Mouse (Mus musculus): ENCODE measurements around the gene Capn12.

Capn12 gene

DNA sequence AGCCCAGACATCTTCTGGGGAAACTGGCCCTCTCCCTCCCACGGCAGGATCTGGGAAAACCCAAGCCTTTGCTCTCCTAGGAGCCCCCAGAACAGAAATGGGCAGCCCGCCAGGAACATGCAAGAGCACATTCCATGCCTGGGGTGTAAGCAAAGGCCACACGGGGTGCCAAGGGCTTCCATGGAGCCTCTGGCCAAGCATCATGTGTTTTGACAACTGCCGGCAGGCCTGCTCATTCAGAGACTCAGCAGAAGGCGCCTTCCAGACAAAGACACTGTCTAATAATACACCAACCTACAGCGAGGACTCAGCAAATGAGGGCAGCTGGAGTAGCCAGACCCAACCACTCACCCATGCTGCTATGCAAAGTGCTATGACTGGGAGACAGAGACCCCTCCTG is 38.6 kb downstream of the Capn12 start:
- no peak for DNase-seq (ENCODE audit: low spot score in 2 of 2)

DNA sequence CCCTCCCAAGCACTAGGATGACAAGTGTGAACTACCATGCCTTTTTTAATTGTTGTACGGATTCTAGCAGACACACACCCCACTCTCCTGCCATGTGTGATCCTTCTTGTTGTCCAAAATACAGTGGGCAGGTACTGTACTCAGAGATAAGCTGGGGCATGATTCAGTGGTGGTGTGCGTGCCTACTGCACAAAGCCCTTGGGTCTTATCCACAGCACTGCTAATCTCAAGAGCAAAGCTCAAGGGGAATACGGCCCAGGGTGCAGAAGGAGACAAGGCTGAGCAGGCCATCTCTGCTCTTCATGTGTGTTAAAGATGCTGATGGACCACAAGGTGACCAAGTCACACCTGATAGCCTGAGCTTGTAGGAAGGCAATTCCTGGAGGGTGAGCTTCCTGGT is 40.0 kb downstream of the Capn12 start:
- DNase-seq (ENCODE audit: low spot score in 2 of 2), result no peak

DNA sequence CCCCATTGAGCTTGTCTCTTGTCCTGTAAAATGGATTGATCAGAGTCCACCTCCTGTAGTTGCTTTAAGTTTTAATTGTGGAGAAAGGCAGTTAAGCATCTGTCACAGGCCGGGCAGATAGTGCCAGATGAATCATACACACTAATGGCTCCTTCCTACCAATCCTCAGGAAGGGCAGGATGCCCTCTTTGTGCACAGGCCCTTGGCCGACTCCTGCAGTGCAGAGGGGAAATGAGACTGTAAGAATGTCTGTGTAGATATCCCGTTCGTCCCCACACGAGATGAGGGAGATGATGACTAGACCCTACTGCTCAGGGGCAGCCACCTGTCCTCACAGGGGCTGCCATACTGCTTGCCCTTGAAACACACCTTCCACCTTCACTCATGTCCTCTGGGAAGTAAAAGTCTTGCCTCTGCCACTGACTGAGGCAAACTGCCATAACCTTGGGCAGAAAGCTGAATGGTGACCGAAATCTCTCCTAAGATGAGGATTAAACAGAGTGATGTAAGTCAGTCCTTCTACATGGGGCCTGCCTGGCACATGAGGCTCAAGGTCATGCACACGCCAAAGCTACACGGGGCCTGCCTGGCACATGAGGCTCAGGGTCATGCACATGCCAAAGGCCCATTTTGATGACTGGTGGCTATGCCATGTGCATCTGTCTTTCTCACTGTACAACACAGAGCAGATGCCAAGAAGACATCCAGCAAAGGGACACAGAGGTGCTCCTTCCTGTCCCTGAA is 40.7 kb downstream of the Capn12 start:
- no peak for DNase-seq (ENCODE audit: low spot score in 2 of 2)

GRCm38 (mm10) chr7:28922606-28923005 is 41.4 kb downstream of the Capn12 start:
- peak; percentile 62 to 63 for DNase-seq (ENCODE audit: low spot score in 2 of 2)

DNA sequence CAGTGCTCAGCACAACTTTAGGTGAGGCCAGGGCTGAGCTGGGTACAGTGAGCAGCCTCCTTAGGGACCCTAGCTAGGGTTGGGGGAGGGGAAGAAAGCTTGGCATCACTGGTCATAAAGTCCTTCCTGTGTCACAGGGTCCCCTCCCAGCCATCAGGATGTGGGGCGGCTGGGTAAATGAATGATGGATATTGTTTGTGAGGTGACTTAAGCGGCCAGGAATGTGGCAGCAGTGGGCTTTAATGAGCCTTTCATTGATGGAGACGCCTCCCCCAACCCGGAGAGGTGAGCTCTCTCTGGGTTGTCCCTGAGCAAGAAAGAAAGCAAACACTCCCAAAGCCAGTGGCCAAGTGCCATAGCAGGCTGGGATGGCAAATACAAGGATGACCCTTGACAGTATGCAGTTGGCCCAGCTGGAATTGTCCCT is 42.7 kb downstream of the Capn12 start:
- DNase-seq (ENCODE audit: low spot score in 2 of 2), result no peak

DNA sequence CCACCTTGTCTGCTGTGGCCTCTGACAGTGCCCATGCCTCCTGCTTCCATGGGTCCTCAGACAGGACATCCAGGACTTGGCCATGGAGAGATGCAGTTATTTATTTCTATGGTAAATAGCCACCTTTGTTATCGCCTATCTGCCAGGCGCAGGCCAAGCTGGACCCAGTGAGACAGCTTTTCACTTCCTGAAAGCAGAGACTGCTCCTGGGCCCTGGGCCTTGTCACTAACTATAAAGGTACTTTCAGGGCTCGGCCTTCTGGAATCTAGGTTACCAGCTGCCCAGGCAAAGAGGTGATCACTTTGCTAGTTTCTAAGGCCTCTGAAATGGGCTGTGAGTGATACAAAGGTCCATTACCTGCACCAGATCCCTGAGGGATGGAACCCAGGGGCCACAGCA is 43.6 kb downstream of the Capn12 start:
- no peak for DNase-seq (ENCODE audit: low spot score in 2 of 2)

DNA sequence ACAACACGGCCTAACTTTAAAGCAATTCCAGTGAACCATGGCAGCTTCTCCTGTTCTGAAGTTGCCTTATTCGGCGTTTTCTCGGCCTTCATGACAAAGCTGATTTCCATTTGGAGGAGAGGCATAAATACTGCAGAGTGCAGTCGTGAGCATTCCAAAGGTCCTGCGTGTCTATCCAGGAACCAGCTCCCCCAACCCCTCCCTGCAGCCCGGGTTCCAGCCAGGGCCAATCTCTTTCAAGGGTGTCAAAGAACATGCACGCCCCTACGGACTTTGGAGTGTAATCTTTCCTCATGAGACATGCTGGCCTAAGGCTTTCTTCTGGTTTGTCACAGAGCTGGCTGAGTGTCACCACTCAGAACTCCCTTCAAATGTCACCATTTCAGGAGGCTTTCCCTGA is 44.1 kb downstream of the Capn12 start:
- no peak for DNase-seq (ENCODE audit: low spot score in 2 of 2)

- DNase-seq (ENCODE audit: low spot score in 2 of 2), result no peak
Observed at GRCm38 (mm10) chr7:28926172-28926571, 45.0 kb downstream of the Capn12 start.

- DNase-seq (ENCODE audit: low spot score in 2 of 2), result no peak
Observed at GRCm38 (mm10) chr7:28929381-28929780, 48.2 kb downstream of the Capn12 start.

DNA sequence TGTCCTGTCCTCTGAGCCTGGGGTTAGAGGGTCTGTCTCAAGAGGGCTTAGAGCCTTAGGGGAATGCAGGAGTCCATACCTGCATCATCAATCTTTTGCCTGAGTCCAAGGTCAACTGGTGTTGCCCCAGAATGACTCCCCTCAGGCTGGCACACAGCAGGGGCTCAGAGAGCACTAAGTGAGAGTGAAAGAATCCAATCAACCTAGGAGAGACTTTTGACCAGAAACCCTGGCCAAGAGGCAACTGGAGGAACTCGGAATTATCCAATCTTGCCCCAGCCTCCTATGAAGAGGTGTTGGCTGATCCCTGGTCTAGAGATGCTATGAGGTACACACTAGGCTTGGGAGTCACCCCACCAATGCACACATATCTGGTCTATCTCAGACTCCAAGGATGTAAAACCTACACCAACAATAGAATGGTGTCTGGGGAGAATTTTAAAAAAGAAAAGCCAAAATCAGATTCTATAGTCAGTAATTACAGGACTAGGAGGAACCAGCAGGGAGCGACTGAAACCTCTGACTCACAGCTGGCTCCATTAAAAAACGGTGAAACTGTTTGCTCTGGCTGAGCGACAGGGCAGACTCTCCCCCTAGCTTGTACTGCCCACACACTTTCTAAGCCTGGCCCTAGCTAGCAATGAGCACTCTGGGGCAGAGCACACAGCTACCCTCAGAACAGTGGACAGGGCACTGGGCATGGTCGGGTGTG is 49.3 kb downstream of the Capn12 start:
- no peak for DNase-seq (ENCODE audit: low spot score in 2 of 2)

DNA sequence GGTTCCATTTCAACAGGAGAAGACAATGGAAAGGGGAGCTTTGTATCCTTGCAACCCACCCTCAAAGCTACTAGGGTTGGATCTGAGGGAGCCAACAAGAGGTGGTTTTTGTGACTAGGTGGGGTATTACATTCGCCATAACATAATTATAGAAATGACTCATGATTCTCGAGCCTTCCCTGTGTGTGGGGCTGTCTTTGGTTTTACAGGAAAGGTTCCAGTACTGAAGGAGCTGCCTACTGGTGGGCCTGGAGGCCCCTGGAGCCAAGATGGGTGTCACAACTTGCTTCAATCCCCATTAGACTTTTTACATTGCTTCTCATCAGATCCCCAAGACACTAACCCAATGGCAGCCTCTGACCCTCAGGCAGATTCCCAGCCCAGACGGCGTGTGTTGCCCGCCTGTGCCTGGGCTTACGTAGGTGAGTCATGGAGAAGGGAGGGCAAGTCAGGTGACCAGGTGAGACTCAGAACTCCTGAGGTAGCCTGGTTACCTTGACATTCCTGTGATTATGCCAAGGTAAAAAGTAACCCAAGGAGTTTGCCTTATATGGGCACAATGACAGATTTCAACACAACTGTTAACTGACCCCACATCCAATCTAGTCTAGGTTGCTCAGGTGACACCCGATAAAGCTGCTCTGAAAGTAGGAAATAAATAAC is 49.9 kb downstream of the Capn12 start:
- no peak for DNase-seq (ENCODE audit: low spot score in 2 of 2)

DNA sequence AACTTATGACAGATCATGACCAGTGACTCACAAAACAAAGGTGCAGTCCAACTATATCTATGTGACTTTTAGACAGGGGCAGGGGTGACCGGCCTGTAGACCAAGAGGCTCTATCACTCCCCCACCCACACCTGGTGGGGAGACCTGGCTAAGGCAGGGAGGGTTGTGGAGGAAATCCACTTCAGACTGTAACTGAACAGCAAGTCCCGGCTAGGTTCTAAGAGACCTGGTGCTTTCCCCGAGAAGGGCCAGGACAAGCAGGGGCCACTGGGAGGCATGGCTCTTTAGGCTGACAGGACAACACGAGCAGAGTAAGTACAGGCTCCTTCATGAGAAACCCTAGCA is 50.4 kb downstream of the Capn12 start:
- DNase-seq (ENCODE audit: low spot score in 2 of 2), result no peak

DNA sequence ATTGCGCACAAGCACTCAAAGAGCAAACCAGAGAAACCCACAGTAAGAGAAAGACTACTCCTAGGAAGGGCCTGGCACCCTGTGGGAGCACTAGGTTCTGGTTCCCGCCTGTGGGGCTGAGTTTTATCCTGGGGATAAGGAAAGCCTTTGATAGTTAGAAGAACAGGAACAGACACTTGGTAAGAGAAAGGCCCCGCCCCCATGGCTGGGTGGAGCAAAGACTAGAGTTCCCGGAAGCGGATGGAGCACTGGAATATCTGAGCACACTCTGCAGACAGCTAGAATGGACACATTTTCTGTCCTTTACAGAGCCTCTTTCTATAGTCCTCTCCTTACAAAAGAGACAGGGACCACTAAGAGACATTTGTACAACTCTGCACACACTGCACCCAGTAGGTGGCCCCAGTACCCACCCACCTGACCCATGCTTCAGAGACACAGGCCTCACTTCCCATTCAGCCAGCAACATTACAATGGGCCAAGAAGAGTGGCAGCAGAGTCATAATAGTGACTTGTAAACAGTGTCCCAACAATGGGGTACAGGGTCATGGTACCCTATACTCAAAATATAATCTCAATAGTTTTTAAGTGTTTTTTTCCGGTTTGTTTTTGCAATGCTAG is 51.3 kb downstream of the Capn12 start:
- DNase-seq (ENCODE audit: low spot score in 2 of 2), result no peak

DNA sequence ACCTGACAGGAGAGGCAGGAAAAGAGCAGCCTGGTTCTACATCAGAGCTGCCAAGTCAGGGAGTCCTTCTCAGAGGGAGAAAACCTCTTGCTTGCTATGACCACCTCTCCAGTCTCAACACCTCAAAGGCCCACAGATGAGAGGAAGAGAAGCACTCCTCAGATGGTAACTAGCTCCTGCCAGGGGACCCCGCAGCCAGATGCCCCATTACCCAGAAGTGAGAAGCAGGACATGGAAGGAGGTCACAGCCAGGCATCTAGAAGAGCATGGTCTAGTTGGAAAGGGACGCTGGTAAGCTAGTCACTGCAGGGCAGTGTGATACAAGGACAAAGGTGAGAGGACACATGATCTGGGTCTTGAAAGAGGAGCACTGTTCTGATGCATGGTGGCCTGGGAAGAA is 52.6 kb downstream of the Capn12 start:
- no peak for DNase-seq (ENCODE audit: low spot score in 2 of 2)

GRCm38 (mm10) chr7:28936787-28937186 is 55.6 kb downstream of the Capn12 start:
- DNase-seq (ENCODE audit: low spot score in 2 of 2), result no peak

- DNase-seq (ENCODE audit: low spot score in 2 of 2), result no peak
Observed at GRCm38 (mm10) chr7:28938654-28939053, 57.4 kb downstream of the Capn12 start.

DNA sequence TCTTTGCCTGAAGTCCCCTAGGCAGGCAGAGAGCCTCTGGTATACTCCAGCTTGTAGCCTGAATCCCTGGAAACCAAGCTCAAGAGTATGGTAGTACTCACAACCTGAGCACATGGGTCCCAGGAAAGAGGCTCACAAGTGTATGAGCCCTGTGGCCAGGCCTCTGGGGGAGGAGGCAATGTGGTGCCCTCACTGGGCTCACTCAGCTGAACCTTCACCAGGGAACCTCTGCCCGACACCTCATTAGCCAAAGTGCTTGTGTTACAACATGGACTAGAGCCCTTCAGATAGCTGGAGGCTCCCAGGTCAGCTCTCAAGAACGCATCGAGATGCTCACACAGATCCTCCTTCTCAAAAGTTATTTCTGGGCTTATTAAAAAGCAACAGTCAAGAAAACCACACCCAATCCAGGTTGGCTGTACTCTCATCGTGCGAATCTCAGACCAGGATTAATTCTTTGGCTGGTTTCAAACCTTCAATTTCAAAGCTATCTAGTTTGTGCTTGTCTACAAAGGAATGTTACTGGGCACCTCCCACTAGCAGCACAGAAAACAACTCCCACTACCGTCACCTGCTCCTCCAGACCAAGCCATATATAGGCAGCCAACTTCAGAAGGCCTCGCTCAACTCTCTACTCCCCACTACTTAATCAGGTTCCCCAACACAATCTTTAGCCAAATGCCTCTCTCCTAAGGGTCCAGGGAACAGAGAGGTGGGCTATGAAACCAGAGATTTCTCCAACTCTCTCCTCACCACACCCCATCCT is 58.4 kb downstream of the Capn12 start:
- DNase-seq (ENCODE audit: low spot score in 2 of 2), result no peak

GRCm38 (mm10) chr7:28941129-28941528 is 59.9 kb downstream of the Capn12 start:
- DNase-seq (ENCODE audit: low spot score in 2 of 2), result no peak

GRCm38 (mm10) chr7:28941542-28941941 is 60.3 kb downstream of the Capn12 start:
- no peak for DNase-seq (ENCODE audit: low spot score in 2 of 2)
